Mouse (Mus musculus) kidney, adult 2 months (tissue): Measurements from ENCODE around the gene Ybx1. TPM values are rescaled to one million over a fixed set of nuclear protein-coding genes. Genes with fewer than 3 reads are reported as not detected.

Experiments
- DNase-seq: peaks from one replicate; pipeline ENCODE4 v3.0.0; 2021
- H3K27ac ChIP-seq: fragments of 200-500 bp; 2 replicates; pipeline ENCODE4 v1.5.1; 2012; ENCODE audit warnings: low read depth, low read length, control low read depth, inconsistent platforms; ENCODE audit not compliant: insufficient read depth
- H3K27me3 ChIP-seq: fragments of 200-500 bp; replicated peaks from 2 replicates; pipeline ENCODE4 v1.6.1; 2012; ENCODE audit warnings: mild to moderate bottlenecking, moderate library complexity, low read length, inconsistent platforms; ENCODE audit not compliant: control insufficient read depth, insufficient read depth
- H3K36me3 ChIP-seq: fragments of 200-500 bp; 2 replicates; pipeline ENCODE4 v1.6.1; 2012; ENCODE audit warnings: mild to moderate bottlenecking, moderate library complexity, low read length, inconsistent platforms; ENCODE audit not compliant: control insufficient read depth, insufficient read depth
- H3K4me1 ChIP-seq: fragments of 200-500 bp; 2 replicates; pipeline ENCODE4 v1.6.1; 2011; ENCODE audit warnings: low read length; ENCODE audit not compliant: control insufficient read depth, insufficient read depth
- H3K4me3 ChIP-seq: fragments of 200-500 bp; 2 replicates; pipeline ENCODE4 v1.5.1; 2011; ENCODE audit warnings: mild to moderate bottlenecking, low read depth, low read length, control low read depth; ENCODE audit not compliant: insufficient read depth
- CTCF ChIP-seq: fragments of 200-500 bp; conservative IDR thresholded peaks from 2 replicates; pipeline ENCODE4 v1.5.1; 2011; ENCODE audit warnings: low read depth, mild to moderate bottlenecking, control low read depth, low read length, moderate library complexity, mixed read lengths; ENCODE audit not compliant: insufficient read depth, insufficient read length
- POLR2A ChIP-seq: fragments of 200-500 bp; IDR thresholded peaks from one replicate; pipeline ENCODE4 v1.6.1; 2011; ENCODE audit warnings: low read depth, low read length, control low read depth
- WGBS: fragments of 180-500 bp; shearing (Covaris S2); methylation state at CpG from one replicate; pipeline ENCODE4 v1.1.7; 2018; 5-methylcytosine and 5-hydroxymethylcytosine counted together
- polyA plus RNA-seq: library from polyadenylated mRNA; depleted of rRNA; stranded (reverse); fragments of >200 nt; gene quantifications from 2 replicates; pipeline ENCODE4 v1.2.3, GENCODE M21; 2012

The Ybx1 gene
- polyA plus RNA-seq, 1 experiment: 242 TPM

- H3K4me3 ChIP-seq: no peak overlapping the region
- H3K27ac ChIP-seq: no peak overlapping the region
- 63% methylated on average over 9 of the region's 9 CpGs for WGBS
- no peak for TF ChIP-seq CTCF
- TF ChIP-seq POLR2A: no peak
- H3K4me1 ChIP-seq: 0 out of 2 replicates have a peak, but pooled peaks cover 3% of the 10 kb centered on the region
- H3K27me3 ChIP-seq: no peaks in the 10 kb centered on the region
- H3K36me3 ChIP-seq: no peaks in the 10 kb centered on the region
- DNase-seq: no peak
These were observed 48.4 kb downstream of the Ybx1 start for GRCm38 (mm10) chr4:119245961-119246360.

- peak; percentile 58 for DNase-seq
- TF ChIP-seq CTCF (no peak), POLR2A (no peak)
- Histone ChIP-seq H3K27me3 (no peaks in the 10 kb centered on the region), H3K36me3 (no peaks in the 10 kb centered on the region), H3K4me1 (0 out of 2 replicates have a peak, but pooled peaks cover 3% of the 10 kb centered on the region), H3K4me3 (no peak overlapping the region), H3K27ac (no peak overlapping the region)
- 38% methylated on average over 7 of the region's 7 CpGs for WGBS
These were observed 48.8 kb downstream of the Ybx1 start for GRCm38 (mm10) chr4:119245556-119245955.

- no peak overlapping the region for H3K27ac ChIP-seq
- no peak overlapping the region for H3K4me3 ChIP-seq
- no peaks in the 10 kb centered on the region for H3K27me3 ChIP-seq
- DNase-seq: no peak
- H3K4me1 ChIP-seq: 0 out of 2 replicates have a peak, but pooled peaks cover 3% of the 10 kb centered on the region
- TF ChIP-seq CTCF (no peak), POLR2A (no peak)
- WGBS: 81% methylated on average over 22 of the region's 22 CpGs
- H3K36me3 ChIP-seq: no peaks in the 10 kb centered on the region
These were observed 49.8 kb downstream of the Ybx1 start for GRCm38 (mm10) chr4:119244468-119245240.

- Histone ChIP-seq H3K27ac (no peak overlapping the region), H3K4me3 (no peak overlapping the region), H3K4me1 (peaks cover 5% of the 10 kb centered on the region; the same call in 1 of the 2 replicates), H3K36me3 (no peaks in the 10 kb centered on the region), H3K27me3 (no peaks in the 10 kb centered on the region)
- no peak for TF ChIP-seq POLR2A
- no peak for TF ChIP-seq CTCF
- 70% methylated on average over 12 of the region's 12 CpGs for WGBS
- DNase-seq: peak; percentile 62
These were observed 51.8 kb downstream of the Ybx1 start for GRCm38 (mm10) chr4:119242571-119242970.

GRCm38 (mm10) chr4:119241664-119242063 is 52.7 kb downstream of the Ybx1 start:
- Histone ChIP-seq H3K27ac (no peak overlapping the region), H3K4me1 (peaks cover 5% of the 10 kb centered on the region; the same call in 1 of the 2 replicates), H3K27me3 (no peaks in the 10 kb centered on the region), H3K4me3 (no peak overlapping the region), H3K36me3 (no peaks in the 10 kb centered on the region)
- 84% methylated on average over 14 of the region's 14 CpGs for WGBS
- TF ChIP-seq POLR2A (no peak), CTCF (peak; percentile 75)
- DNase-seq: peak; percentile 43

- peaks cover 3% of the 10 kb centered on the region; the same call in 1 of the 2 replicates for H3K4me1 ChIP-seq
- WGBS: 22% methylated on average over 12 of the region's 12 CpGs
- TF ChIP-seq POLR2A (no peak), CTCF (peak; percentile 63)
- no peaks in the 10 kb centered on the region for H3K36me3 ChIP-seq
- no peaks in the 10 kb centered on the region for H3K27me3 ChIP-seq
- 0 out of 2 replicates have a peak overlapping the region, but pooled peaks have one; percentile 37 for H3K27ac ChIP-seq
- peak; percentile 60 for DNase-seq
- H3K4me3 ChIP-seq: no peak overlapping the region
These were observed 55.2 kb downstream of the Ybx1 start for GRCm38 (mm10) chr4:119239181-119239682.

- no peak for DNase-seq
- Histone ChIP-seq H3K4me1 (peaks cover 3% of the 10 kb centered on the region; the same call in 1 of the 2 replicates), H3K27ac (no peak overlapping the region), H3K4me3 (no peak overlapping the region), H3K36me3 (no peaks in the 10 kb centered on the region), H3K27me3 (no peaks in the 10 kb centered on the region)
- 61% methylated on average over 3 of the region's 3 CpGs for WGBS
- no peak for TF ChIP-seq POLR2A
- no peak for TF ChIP-seq CTCF
These were observed 55.7 kb downstream of the Ybx1 start for GRCm38 (mm10) chr4:119238661-119239060.
